Mouse (Mus musculus) hindbrain, embryonic 16.5 days (tissue): ENCODE results near the gene Hist1h2bk. TPM values are rescaled to one million over a fixed set of nuclear protein-coding genes. Genes with fewer than 3 reads are reported as not detected.
"Not testable (repeated sequence)": the region's sequence is repeated elsewhere in the genome, so short reads cannot be mapped to it uniquely, and the experiment has no call there.

Experiments used
- ATAC-seq: fragments of 200-750 bp; cut with Nextera tagmentation; 2 replicates; pipeline ENCODE4 v1.8.0; 2017; ENCODE audit warnings: moderate TSS enrichment, moderate library complexity
- H3K27ac ChIP-seq: fragments of 300-500 bp; sonication (generic); 2 replicates; pipeline ENCODE4 v1.5.1; 2014; ENCODE audit warnings: low read depth, mild to moderate bottlenecking, control low read depth, low read length, moderate library complexity
- H3K27me3 ChIP-seq: fragments of 300-500 bp; sonication (generic); replicated peaks from 2 replicates; pipeline ENCODE4 v1.6.1; 2014; ENCODE audit warnings: low read length; ENCODE audit not compliant: control insufficient read depth, insufficient read depth
- H3K36me3 ChIP-seq: fragments of 300-500 bp; sonication (generic); 2 replicates; pipeline ENCODE4 v1.6.1; 2014; ENCODE audit warnings: mild to moderate bottlenecking, low read length, moderate library complexity, mixed read lengths; ENCODE audit not compliant: control insufficient read depth, insufficient read depth
- H3K4me1 ChIP-seq: fragments of 300-500 bp; sonication (generic); 2 replicates; pipeline ENCODE4 v1.6.1; 2014; ENCODE audit warnings: low read depth, low read length; ENCODE audit not compliant: control insufficient read depth, insufficient read depth
- H3K4me2 ChIP-seq: fragments of 300-500 bp; sonication (generic); 2 replicates; pipeline ENCODE4 v1.6.1; 2014; ENCODE audit warnings: mild to moderate bottlenecking, low read length, control low read depth, moderate library complexity
- H3K4me3 ChIP-seq: fragments of 300-500 bp; sonication (generic); 2 replicates; pipeline ENCODE4 v1.5.1; 2014; ENCODE audit warnings: mild to moderate bottlenecking, low read length, control low read depth, moderate library complexity
- H3K9ac ChIP-seq: fragments of 300-500 bp; sonication (generic); 2 replicates; pipeline ENCODE4 v1.6.1; 2014; ENCODE audit warnings: low read depth, mild to moderate bottlenecking, control low read depth, low read length, moderate library complexity
- H3K9me3 ChIP-seq: fragments of 300-500 bp; sonication (generic); 2 replicates; pipeline ENCODE4 v1.6.1; 2014; ENCODE audit warnings: mild to moderate bottlenecking, low read length, moderate library complexity; ENCODE audit not compliant: control insufficient read depth
- WGBS: fragments of 180-500 bp; shearing (Covaris S2); extraction: QIAGEN DNeasy Blood & Tissue Kit; methylation state at CpG from one replicate; pipeline ENCODE4 v1.1.7; 2014; 5-methylcytosine and 5-hydroxymethylcytosine counted together
- polyA plus RNA-seq: library from polyadenylated mRNA; unstranded; fragments of >200 nt; fragmentation: Nextera tagmentation; extraction: Ambion mirVana; gene quantifications from 2 replicates; pipeline ENCODE4 v1.2.1, GENCODE M21; 2015

Gene Hist1h2bk
- polyA plus RNA-seq, 1 experiment from 2014 or later = 0.70 TPM

GRCm38 (mm10) chr13:22042568-22043502 is 7.2 kb downstream of the Hist1h2bk start, which contains the start of the genes Hist1h2ag and Hist1h2bj:
Gene Hist1h2ag, minus strand, starts transcription at chr13:22042944.
Gene Hist1h2bj, plus strand, starts transcription at chr13:22043214.
- Histone ChIP-seq H3K4me2 (peak within 1 kb of the TSS; percentile 73), H3K4me3 (peak within 1 kb of the TSS; percentile 44), H3K4me1 (peaks cover 15% of the 10 kb centered on the region), H3K27ac (peak within 1 kb of the TSS; percentile 73), H3K9ac (peak within 1 kb of the TSS; percentile 55)
- WGBS = under 1% methylated on average over 33 of the region's 80 CpGs
- not testable (repeated sequence) for H3K9me3 ChIP-seq, H3K27me3 ChIP-seq, H3K36me3 ChIP-seq
- peak; percentile 96 for ATAC-seq

DNA sequence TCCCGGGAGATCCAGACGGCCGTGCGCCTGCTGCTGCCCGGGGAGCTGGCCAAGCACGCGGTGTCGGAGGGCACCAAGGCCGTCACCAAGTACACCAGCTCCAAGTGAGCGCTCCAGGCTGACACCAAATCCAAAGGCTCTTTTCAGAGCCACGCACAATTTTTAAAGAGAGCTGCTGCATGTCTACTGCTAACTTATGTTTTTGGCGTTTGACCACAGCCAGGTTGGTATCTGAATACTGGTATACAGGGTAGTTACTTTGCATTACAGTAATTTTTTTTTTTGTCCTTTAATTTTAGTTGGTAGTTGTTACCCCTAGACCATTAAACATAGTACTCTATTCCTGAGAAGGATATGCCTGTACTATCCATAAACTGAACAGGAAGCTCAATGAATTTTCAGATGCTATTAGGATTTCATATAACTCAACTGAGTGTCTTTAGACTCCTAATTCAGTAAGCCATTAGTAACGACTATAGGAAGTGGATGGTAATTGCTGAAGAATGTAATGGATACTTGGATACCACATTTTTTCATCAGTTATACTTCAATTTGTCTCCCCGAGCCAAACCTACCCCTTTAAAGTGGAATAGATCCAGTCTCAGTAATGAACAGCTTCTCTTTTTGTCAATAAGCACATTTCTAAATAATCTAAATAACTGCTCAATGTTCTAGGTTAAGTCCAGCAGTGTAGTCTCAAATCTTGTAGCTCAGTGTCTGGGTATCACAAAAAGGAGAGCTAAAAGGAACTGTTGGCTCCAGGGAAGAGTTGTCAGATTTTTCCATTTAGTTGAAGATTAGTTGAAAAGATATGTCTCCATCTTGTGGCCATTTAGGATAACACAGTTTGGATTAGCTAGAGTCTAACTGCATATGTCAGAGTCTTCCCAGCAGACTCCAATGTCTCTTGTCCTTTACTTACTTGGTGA is 8.1 kb downstream of the Hist1h2bk start:
- Histone ChIP-seq H3K9ac (peak overlapping the region; percentile 55), H3K4me3 (peak overlapping the region; percentile 44), H3K27me3 (no peaks in the 10 kb centered on the region), H3K27ac (peak overlapping the region; percentile 73), H3K4me1 (peaks cover 15% of the 10 kb centered on the region), H3K36me3 (no peaks in the 10 kb centered on the region), H3K9me3 (no peaks in the 10 kb centered on the region), H3K4me2 (peak overlapping the region; percentile 73)
- ATAC-seq = 0 out of 2 replicates have a peak, but pooled peaks have one; percentile 6
- 1% methylated on average over 7 of the region's 14 CpGs for WGBS

GRCm38 (mm10) chr13:22044432-22045155 is 8.9 kb downstream of the Hist1h2bk start:
- H3K4me1 ChIP-seq = peaks cover 15% of the 10 kb centered on the region
- 84% methylated on average over 6 of the region's 6 CpGs for WGBS
- ATAC-seq = no peak
- no peak overlapping the region for H3K4me2 ChIP-seq
- H3K27ac ChIP-seq = no peak overlapping the region
- no peak overlapping the region for H3K4me3 ChIP-seq
- no peak overlapping the region for H3K9ac ChIP-seq
- H3K27me3 ChIP-seq = no peaks in the 10 kb centered on the region
- H3K9me3 ChIP-seq = no peaks in the 10 kb centered on the region
- H3K36me3 ChIP-seq = no peaks in the 10 kb centered on the region

DNA sequence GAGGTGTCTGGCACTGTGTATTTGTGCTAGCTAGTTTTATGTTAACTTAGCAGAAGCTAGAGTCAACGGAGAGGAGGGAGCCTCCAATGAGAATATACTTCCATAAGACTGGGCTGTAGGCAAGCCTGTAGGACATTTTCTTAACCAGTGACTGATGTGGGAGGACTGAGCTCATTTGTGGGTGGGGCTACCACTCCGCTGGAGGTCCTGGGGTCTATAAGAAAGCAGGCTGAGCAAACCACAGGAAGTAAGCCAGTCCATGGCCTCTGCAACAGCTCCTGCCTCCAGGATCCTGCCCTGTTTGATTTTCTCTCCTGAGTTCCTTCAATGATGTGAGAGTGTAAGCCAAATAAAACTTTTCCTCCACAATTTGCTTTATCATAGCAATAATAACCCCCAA is 9.6 kb downstream of the Hist1h2bk start:
- no peak overlapping the region for H3K27ac ChIP-seq
- WGBS = 72% methylated on average over 2 of the region's 2 CpGs
- peaks cover 13% of the 10 kb centered on the region for H3K4me1 ChIP-seq
- no peak overlapping the region for H3K4me2 ChIP-seq
- no peaks in the 10 kb centered on the region for H3K27me3 ChIP-seq
- no peak overlapping the region for H3K4me3 ChIP-seq
- no peak overlapping the region for H3K9ac ChIP-seq
- no peak for ATAC-seq
- no peaks in the 10 kb centered on the region for H3K36me3 ChIP-seq
- H3K9me3 ChIP-seq = no peaks in the 10 kb centered on the region

DNA sequence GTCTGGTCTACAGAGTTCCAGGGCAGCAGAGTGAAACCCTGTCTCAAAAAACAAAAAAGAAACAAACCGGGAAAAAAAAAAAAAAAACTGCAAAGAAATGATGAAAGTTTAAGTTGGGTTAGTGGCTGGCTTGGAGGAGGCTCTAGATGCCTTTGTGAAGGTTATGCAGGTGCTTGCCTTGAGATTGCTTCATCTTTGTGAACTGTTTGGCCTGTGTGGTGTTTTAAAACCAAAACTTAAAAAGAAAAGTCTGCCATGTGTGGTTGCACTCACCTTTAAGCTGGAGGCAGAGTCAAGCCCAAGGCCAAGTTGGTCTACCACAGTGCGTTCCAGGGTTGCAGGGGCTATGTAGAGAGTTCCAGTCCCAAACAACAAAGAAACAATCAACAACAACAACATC is 13.4 kb downstream of the Hist1h2bk start:
- no peak overlapping the region for H3K9ac ChIP-seq
- no peak overlapping the region for H3K27ac ChIP-seq
- H3K4me3 ChIP-seq = no peak overlapping the region
- H3K9me3 ChIP-seq = no peaks in the 10 kb centered on the region
- H3K36me3 ChIP-seq = no peaks in the 10 kb centered on the region
- no peaks in the 10 kb centered on the region for H3K27me3 ChIP-seq
- H3K4me1 ChIP-seq = no peaks in the 10 kb centered on the region
- WGBS = 85% methylated on average over 2 of the region's 2 CpGs
- 0 out of 2 replicates have a peak overlapping the region, but pooled peaks have one; percentile 24 for H3K4me2 ChIP-seq
- no peak for ATAC-seq

DNA sequence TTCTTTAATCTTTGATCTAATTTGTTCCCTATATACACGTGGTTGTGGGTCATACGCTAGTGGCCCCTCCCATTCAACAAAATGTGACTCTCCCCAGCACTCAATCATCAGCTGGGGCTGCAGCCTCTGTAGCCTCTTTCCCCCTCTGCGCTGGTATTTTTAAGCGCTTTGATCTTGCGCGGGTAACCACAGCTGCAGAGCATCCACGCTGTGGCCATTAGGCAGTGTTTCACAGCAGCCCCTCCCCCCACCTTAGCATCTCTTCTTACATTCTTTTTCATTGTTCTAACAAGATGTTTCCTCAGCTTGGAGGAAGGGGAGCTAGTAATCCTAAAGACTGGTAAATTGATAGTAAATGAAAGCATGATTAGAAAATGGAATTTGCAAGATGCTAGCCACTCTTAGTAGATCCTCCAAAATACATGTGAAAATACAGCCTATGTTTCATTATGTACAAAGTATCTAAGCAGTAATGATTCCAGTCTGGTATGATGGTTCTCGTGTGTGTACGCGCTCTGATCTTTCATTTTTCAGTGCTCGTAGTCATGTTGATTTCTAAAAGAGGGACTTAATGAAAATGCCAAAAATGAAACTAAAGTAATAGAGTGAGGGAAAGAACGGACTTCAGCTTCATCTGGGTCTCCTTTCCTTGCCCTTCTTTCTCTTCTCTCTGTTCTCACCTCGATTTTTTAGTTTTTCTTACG is 14.2 kb downstream of the Hist1h2bk start:
- no peaks in the 10 kb centered on the region for H3K4me1 ChIP-seq
- no peaks in the 10 kb centered on the region for H3K9me3 ChIP-seq
- no peaks in the 10 kb centered on the region for H3K36me3 ChIP-seq
- no peaks in the 10 kb centered on the region for H3K27me3 ChIP-seq
- WGBS = under 1% methylated on average over 14 of the region's 14 CpGs
- peak; percentile 37 for ATAC-seq
- H3K27ac ChIP-seq = peak overlapping the region; percentile 79
- H3K4me2 ChIP-seq = peak overlapping the region; percentile 69
- H3K4me3 ChIP-seq = peak overlapping the region; percentile 59
- H3K9ac ChIP-seq = peak overlapping the region; percentile 67

- peak; percentile 98 for ATAC-seq
- Histone ChIP-seq H3K9ac (peak overlapping the region; percentile 67), H3K4me1 (no peaks in the 10 kb centered on the region), H3K4me3 (peak overlapping the region; percentile 59), H3K4me2 (peak overlapping the region; percentile 69), H3K9me3 (no peaks in the 10 kb centered on the region), H3K27ac (peak overlapping the region; percentile 88), H3K36me3 (no peaks in the 10 kb centered on the region), H3K27me3 (no peaks in the 10 kb centered on the region)
- WGBS = under 1% methylated on average over 52 of the region's 52 CpGs
Observed at GRCm38 (mm10) chr13:22050591-22051522, 15.2 kb downstream of the Hist1h2bk start.
